Mouse (Mus musculus) cerebellum, postnatal 4 days (tissue): Measurements from ENCODE around the gene Bbs2.
"Not testable (repeated sequence)": the region's sequence is repeated elsewhere in the genome, so short reads cannot be mapped to it uniquely, and the experiment has no call there.

Experiments used
- DNase-seq, 2 experiments: peaks; one replicate each; pipeline ENCODE4 v3.0.0; 2022; ENCODE audit warnings: low spot score in 2 of 2, mixed read lengths in 1 of 2

The Bbs2 gene

DNA sequence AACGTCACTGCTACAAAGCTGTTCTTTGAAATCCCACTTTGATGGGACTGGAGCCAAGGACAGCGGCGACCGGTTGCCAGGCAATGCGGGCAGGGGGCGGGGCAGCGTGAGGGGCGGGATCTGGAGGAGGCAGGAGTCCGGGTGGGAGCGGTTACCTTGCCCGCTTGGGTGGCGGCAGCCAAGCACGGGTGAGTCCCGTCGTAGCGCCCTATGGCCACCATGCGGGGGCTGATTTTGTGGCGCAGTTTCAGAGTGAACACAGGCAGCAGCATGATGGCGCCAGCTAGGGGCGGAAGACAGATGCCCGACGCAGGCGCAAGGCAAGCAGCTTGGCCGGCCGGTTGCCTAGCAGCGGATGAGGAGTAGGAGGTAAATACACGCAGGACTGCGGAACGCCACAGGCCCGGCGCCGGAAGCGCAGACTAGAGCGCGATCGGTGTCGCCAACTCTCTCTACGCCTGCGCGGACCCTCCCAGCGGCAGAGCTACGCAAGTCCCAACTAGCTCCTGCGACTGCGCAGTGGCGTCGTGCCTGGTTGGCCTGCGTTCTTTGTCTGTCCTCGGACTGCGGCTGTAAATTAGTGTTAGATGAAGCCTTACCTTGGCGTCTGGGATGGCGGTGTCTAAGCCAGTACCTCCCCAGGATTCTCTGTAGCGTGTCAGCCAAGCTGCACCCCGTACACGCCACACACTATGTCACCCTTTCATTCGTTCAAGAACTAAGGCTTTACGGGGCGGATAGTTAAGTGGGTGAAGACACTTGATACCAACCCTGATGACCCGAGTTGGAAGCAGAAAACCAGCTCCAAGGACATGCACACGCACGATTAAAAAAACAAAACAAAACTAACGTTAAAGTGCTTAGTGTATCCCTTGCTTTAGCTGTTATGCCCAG is at the start of gene Bbs2:
Gene Bbs2, minus strand, starts transcription at position 848 of the 894 bp plus-strand sequence.
- peak; percentile 97 to 98 for DNase-seq

DNA sequence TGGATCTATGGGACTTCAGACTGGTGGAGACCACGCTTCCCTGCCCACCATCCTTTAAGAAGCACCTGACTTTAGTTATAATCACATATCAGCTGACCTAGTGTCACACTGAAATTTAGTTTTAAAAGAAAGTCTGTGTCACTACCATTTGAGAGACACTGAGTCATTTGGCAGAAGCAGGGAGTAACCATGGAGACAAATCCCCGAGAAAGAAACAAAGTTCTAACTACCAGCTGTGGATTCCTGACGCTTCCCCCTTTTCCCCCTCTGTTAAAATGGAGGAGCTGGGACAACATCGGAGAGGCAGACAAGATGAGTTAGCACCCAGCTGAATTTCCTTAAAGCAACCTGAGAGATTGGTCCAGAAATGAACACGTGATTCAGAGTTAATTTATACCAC is 49.5 kb upstream of the Bbs2 start:
- DNase-seq, result no peak

DNA sequence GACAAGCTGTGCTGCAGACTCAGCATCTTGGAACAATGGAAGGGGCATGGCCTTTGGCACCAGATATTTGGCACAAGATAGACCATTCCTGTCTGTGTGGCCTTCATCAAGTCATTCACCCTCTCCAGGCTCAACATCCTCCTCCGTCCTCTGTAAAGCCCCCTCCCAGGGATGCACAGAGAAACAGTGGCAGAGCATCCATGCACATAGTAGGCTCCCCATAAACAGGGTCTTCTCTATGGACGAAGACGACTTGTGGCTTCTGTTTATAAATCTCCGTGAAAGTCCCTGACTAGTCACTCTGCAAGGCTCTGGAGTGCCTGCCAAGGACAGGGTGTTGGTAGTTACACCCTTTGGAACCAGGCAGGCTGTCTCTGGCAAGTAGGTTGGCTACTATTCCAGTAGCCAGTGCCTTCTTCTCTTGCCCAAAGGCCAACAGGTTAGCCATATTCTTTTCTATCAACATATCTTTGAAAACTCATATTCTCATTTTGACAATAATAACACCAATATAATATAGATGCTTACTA is 41.6 kb upstream of the Bbs2 start:
- DNase-seq, result no peak

DNA sequence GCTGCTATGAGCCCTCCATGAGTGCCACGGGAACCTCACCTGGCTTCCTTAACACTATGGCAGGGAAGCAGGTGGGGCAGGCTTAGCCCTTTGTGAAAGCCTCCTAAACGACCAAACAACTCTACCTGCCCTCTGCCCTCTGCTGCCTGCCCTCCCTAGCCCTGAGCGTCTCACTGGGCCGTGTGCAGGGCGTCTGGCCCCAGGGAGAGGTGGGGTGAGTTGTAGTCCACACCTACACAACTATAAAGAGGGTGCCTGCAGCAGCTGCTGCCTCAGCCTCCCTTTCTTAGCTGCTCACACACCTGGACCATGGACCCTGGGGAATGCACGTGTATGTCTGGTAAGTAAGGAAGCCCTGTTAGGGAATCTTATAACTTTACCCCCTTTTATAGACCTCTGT is 38.2 kb upstream of the Bbs2 start, which contains the start of gene Mt4:
Gene Mt4, plus strand, starts transcription at position 265 of the 400 bp plus-strand sequence.
- no peak for DNase-seq

DNA sequence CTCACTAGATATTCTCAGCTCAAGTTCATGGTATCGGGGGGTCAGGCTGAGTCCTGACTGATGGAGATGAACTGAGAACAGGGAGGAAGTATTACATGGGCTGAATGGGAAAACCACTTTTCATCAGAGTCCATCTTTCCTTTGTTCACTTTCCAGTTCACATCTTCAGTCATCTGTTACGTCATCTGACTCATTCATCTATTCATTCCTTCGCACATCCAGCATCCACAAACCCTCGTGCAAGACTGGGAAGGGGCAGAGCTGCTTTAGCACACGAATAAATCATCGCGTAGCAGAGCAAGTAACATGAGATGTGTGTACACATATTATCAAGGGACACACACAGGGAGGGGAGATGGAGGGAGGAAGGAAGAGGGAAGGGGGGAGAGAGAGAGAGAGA is 37.5 kb upstream of the Bbs2 start:
- DNase-seq, result no peak

DNA sequence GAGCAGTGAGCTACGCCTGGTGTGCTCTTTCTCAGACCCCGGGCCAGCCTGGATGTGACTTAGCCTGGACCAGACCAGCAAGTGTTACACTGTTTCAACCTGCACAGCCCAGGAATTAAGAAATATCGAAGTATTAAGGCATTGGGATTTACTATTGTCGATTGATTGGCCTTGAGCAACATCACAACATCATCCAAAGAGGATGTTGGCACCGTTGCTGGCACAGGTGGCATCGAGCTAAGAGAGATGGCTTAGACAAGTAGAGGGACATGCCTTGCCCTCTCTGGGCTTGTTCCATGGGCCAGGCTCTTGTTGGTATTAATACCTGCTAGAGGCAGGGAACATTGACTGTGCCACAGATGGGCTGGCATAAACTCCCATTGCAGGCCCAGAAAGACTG is 36.8 kb upstream of the Bbs2 start:
- DNase-seq, result no peak

DNA sequence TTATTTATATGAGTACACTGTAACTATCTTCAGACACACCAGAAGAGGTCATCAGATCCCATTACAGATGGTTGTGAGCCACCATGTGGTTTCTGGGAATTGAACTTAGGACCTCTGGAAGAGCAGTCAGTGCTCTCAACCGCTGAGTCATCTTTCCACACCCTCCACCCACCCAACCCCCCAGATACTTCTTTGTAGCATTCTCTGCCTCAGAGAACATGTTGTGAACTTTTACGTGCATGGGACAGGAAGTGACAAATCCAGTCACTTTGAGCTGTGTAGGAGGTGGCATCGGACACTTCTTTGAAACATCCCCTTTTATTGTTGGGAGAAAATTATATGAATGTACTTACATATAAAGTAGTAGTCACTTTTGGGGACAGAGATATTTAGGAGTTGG is 35.9 kb upstream of the Bbs2 start:
- not testable (repeated sequence) for DNase-seq

DNA sequence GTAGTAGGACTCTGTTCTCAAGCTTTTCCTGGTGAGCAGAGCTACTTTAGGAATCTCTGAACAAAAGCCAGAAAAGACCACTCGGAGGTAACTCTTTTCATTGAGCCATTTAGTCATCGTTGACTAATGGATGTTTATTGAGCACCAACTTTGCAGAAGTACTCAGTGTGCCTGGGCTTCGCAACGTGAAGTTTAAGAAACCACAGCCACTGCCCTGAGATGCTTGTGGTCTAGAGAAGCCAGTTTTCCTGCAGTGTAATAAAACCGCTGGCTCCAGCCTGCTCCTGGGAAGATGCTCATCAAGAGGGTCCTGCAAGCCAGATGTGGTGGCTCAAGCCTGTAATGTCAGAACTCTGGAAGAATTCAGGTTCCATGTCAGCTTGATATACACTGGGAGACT is 33.4 kb upstream of the Bbs2 start:
- DNase-seq, result no peak

DNA sequence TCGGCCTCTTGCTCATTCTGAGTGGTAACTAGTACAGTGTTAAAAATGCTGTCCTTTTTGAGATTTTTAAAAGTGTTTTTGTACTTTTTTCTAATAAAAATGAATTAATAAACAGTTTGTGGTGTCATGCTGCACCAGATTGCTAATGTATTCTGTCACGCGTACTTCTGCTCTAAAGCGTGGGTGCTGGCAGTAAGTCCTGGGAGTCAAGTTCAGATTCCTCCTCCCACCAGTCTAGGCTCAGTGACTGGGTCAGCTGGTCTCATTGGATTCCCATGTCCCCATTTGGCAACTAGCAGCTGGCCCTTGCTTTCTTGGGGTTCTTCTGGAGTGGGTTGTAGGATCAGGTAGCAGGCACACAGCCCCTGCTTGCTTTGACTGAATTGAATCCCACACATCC is 31.4 kb upstream of the Bbs2 start:
- DNase-seq, result no peak

DNA sequence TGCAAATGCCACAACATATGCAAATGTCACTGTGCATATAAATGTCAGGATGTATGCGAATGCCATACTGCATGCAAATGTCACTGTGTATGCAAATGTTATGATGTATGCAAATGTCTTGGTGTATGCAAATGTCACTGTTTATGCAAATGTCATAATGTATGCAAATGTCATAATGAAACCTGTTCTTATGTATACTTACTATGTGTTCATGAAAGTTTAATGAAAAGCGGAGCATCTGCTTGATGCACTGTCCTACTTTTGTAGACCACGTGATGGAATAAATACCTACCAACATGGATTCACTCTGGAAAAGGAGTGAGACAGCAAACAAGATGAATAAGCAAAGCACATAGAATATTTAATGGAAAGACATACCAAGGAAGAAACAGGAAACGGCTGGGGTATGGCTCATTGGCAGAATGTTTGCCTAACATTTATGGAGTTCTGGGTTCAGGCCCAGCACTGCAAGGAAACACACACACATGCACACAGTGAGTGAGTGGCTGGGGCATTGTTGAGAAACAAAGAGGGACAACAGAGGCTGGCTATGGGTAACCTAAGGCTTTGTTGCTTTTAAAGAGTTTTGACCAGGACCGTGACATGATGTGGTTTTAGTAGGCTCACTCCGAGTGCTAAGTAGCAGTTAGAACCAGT is 30.5 kb upstream of the Bbs2 start:
- no peak for DNase-seq

DNA sequence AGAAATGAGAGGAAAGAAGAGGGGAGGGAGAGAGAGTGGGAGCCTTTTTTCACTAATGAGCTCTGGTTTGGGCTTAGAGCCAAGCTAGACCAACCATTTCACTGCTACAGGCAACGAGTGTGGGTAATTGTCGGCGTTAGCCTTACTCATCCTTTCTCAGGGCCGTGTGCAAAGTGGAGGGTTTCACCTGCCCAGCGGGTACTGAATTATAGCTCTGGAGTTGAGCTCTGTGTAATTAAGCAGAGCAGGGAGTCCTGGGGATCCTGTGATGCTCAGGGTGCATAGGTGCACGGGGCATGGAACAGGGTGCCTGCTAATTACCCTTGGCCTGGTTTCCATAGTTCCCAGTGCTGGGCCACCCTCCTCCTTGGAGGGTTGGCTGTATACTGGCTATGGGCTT is 29.0 kb upstream of the Bbs2 start:
- DNase-seq, result no peak

DNA sequence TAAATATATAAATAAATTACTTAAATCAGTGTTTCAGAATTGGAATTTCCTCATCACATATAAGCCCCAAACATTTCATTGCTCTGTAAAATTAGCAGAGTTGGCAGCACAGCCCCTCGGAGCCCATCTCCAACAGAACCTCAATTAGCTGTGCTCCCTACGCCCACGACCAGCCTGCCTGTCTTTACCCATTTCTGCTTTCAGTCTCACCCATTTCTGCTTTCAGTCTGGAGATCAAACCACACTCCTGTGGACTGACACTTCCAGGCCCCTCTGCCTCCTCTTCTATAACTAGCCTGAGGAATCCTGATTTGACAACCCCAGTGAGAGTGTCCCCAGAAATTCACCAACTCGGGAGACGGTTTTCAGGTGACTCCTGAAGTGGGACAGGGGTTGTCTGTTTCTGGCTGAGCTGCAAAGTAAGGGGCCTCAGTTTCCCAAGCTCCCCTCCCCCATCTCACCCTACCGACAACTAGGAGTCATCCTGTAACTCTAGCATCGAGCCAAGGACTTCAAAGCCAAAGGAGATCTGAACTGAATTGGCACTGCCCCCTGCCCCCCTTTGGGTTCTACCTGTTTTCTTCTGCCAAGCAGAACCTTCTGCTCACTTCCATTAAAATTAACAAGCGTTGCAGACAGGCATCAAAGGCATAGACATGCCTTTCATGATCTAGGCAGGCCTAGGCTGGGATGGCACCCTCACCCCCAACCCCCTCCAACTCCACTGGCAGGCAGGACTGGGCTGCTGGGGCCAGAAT is 24.2 kb upstream of the Bbs2 start:
- DNase-seq, result no peak

DNA sequence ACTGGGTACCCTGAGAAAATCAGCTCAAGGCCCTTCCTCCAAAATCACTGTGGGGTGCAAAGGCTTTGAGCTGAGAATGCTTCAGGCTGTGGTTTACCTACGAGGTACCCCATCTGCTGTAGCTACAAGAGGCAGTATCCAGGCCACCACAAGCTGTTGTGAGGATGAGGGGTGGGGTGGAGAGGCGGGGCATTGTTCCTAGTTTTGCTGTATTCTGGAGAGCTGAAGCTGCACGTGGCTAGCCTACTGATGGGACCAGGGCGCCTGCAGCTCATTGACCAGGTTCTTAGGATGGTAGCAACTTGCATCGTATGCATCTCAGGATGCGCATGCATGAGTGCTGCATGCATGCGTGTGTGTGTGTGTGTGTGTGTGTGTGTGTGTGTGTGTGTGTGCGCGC is 22.9 kb upstream of the Bbs2 start:
- DNase-seq, result no peak

DNA sequence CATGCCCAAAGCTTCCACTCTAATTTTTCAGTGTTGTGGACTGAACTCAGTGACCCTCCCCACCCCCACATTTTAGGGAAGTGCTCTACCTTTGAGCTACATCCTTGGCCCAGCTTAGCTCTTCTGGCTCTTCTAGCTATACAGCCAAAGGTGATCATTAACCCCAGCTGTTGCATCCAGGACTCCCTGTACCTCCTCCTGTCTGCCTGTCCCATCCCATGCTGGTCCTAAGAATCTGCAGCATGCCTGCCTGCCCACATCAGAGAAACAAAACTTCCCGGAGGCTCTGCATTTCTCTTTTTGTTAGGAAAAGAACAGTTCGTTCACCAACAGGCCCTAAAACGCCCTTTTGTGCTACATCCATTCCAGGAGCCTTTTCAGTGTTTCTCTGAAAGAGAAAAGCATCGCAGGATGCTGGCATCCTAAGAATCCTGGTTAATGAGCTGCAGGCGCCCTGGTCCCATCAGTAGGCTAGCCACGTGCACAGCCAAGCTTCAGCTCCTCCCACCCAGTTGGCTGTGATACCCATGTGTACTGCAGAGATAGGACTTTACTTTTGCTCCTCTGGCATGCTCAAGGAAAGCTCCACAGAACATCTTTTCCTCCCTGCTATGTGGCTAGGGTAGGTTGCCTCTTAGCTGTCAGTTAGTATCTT is 20.2 kb upstream of the Bbs2 start:
- peak in 1 of 2 experiments; percentile 37 for DNase-seq

DNA sequence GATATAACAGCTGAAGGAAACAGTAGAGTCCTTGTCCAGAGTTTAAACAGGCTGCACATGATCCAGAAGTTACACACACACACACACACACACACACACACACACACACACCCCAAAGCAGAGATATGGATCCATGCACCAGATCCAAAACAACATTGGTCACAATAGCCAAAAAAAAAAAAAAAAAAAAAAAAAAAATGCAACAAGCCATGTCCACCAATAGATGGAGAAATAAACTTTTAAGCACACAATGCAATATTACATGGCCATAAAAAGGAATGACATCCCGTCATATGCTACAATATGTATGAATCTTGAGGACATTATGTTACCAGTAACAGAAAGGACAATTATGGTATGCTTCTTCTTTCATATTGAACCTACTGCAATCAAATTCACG is 15.2 kb upstream of the Bbs2 start:
- DNase-seq, result no peak

DNA sequence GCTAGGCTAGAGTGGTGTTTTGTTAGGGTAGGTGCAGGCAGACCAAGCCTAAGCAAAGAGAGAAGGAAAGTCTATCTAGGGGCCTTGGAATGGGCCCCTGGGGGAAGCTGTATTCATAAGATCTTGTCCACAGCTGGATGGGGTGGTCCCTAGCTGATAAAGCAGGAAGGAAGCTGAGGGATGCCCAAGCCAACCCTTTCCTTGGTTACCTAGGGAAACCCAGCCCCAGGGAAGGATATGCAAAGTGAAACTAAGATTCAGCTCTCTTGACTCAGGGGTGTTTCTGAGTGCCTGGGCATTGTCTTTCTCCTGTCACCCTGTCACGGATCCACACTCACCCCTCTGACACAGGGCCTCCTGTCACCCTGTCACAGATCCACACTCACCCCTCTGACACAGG is 14.7 kb upstream of the Bbs2 start:
- DNase-seq, result no peak

DNA sequence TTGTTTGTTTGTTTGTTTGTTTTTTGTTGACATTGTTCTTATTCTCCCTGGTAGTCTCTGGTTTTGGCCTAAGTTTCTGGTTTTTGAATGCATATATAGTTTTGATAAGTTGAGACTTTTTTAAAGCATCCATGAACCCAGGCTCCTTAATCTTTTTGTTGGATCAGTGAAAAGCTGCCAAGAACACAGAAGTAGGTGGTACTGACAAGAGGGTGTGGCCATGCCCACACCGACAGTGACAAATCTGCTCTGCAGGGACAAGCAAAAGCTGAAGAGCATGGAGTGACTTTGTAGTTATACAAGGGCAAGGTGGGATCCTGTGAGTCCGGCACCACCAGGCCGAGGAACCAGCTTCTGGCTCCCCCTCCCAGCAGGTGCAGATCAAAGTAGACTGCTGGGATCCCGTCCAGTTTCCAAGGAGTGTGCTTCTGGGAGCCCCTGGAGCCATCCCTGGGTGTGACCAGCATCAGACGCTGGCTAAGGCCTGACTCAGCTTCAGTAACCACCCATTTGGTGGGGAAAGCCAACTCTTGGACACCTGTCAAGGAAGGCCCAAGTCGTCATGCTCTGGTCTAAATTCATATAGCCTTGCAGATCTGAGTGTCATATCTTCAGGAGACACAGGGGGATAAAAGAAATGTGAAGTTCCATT is 11.9 kb upstream of the Bbs2 start:
- DNase-seq, result no peak

DNA sequence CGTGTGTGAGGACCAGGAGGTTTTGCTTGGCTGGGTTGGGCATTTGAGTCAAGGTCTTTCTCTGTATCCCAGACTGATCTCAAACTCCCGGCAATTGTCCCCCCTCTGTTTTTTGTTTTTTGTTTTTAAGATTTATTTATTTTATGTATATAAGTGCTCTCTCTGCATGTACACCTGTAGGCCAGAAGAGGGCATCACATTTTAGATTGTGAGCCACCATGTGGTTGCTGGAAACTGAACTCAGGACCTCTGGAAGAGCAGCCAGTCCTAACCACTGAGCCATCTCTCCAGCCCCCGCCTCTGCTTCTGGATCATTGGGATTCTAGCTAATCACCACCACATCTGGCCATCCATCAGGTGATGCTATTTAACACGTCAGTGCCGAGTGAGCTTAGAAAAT is 11.1 kb upstream of the Bbs2 start:
- no peak for DNase-seq

DNA sequence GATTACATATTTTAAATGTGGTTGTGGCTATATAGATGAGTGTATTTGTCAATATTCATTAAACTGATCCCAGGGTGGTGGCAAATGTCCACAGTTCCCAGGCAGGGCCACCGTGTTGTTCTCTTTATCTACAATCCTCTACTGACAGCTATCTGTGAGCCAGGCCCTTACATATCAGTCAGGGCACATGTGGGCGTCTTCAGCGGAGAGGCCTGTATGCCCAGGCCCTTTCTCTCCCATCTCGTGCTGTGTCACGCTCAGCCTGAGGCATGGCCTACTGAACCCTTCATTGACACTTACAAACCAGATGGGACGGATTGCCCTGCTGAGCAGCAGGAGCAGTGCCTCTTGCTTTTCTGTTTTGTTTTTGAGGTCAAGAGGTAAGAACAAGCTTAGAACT is 10.7 kb upstream of the Bbs2 start:
- no peak for DNase-seq

DNA sequence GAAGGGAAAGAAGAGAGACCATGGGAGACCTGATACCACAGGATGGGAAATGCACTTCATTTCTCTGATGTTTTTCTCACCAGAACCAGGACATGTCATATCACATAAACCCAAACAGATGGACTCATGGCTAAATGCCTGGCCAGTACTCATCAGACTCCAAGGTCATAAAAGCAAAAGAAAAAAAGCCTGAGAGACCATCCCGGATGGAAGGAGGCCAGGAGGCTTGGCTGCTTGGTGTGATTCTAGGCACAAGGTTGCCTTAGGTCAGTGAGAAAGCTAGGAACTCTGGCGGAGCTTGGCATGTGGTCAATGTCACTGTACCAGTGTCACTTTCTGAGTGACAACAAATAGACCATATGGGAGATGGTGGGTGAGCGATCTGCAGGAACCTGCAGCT is 9.1 kb upstream of the Bbs2 start:
- peak in 1 of 2 experiments; percentile 6 for DNase-seq

DNA sequence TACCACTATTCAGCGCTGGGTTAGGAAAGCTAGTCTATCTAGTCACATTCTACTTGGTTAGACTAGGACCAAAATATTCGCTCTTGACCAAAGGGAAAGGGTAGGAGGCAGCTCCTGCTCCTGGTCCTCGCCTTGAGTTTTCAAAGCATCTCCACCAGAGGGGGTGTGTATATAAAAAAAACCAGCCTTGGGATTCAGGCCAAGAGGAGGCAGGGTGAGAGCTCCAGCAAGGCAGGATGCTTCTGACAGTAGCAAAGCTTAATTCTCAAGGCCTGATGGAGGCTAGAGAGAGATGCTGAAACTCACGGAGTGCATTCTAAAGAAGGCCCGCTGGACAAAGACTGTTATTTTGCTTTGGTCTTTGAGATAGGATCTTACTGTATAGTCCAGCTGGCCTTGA is 5.4 kb upstream of the Bbs2 start:
- DNase-seq, result peak in 1 of 2 experiments; percentile 15
